Mouse (Mus musculus): ENCODE measurements around the gene Zranb3.

DNA sequence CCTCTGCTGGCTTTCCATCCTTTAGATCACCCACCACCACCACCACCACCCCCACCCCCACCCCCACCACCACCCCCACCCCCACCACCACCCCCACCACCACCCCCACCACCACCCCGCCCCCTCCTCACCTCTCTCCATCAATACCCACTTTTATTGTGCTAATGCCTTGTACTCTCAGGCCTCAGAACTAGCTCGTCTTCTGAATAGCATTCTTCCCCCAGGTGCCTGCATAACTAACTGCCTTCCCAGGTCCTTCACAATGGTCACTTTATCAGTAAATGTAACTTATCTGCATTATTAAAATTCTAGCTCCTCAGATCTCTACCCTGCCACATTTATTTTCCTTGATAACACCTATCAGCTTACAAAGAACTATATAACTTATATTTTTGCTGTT lies 8.2 kb downstream of the Zranb3 start:
- TF ChIP-seq POLR2A (IDR thresholded peaks at IDR 0.05; ENCODE audit: control insufficient read depth, low read depth, low read length) = no peak
- TF ChIP-seq CTCF (IDR thresholded peaks at IDR 0.05; ENCODE audit: control insufficient read depth, insufficient read depth, insufficient replicate concordance, low read depth, low read length) = no peak
